Mouse (Mus musculus): ENCODE measurements around the gene Ophn1.
A peak's percentile ranks its signal among the peaks of the same experiment; 100 is the strongest.

The Ophn1 gene

GRCm38 (mm10) chrX:98803813-98804212, 87.0 kb downstream of the Ophn1 start:
- no peak for DNase-seq (ENCODE audit: low spot score in 2 of 2)

GRCm38 (mm10) chrX:98774247-98774950, 116.4 kb downstream of the Ophn1 start:
- DNase-seq (ENCODE audit: low spot score in 2 of 2): no peak

- DNase-seq (ENCODE audit: low spot score in 2 of 2): no peak
These were observed 135.7 kb downstream of the Ophn1 start for GRCm38 (mm10) chrX:98755089-98755488.

- DNase-seq (ENCODE audit: low spot score in 2 of 2): no peak
These were observed 139.5 kb downstream of the Ophn1 start for GRCm38 (mm10) chrX:98751279-98751817.

- no peak for DNase-seq (ENCODE audit: low spot score in 2 of 2)
These were observed 154.1 kb downstream of the Ophn1 start for GRCm38 (mm10) chrX:98736758-98737157.

GRCm38 (mm10) chrX:98722991-98723390, 167.8 kb downstream of the Ophn1 start:
- DNase-seq (ENCODE audit: low spot score in 2 of 2): no peak

- no peak for DNase-seq (ENCODE audit: low spot score in 2 of 2)
These were observed 183.1 kb downstream of the Ophn1 start for GRCm38 (mm10) chrX:98707766-98708165.

- peak; percentile 14 to 43 for DNase-seq (ENCODE audit: low spot score in 2 of 2)
These were observed 189.2 kb downstream of the Ophn1 start for GRCm38 (mm10) chrX:98701635-98702034.

- DNase-seq (ENCODE audit: low spot score in 2 of 2): no peak
These were observed 208.2 kb downstream of the Ophn1 start for GRCm38 (mm10) chrX:98682603-98683002.

GRCm38 (mm10) chrX:98681281-98681680, 209.5 kb downstream of the Ophn1 start:
- no peak for DNase-seq (ENCODE audit: low spot score in 2 of 2)

- no peak for DNase-seq (ENCODE audit: low spot score in 2 of 2)
These were observed 219.8 kb downstream of the Ophn1 start for GRCm38 (mm10) chrX:98670988-98671387.

- DNase-seq (ENCODE audit: low spot score in 2 of 2): no peak
These were observed 239.4 kb downstream of the Ophn1 start for GRCm38 (mm10) chrX:98651431-98651830.

- no peak for DNase-seq (ENCODE audit: low spot score in 2 of 2)
These were observed 262.0 kb downstream of the Ophn1 start for GRCm38 (mm10) chrX:98628666-98629404.

GRCm38 (mm10) chrX:98618865-98619264, 272.0 kb downstream of the Ophn1 start:
- DNase-seq (ENCODE audit: low spot score in 2 of 2): peak in 1 of 2 experiments; percentile 18

- DNase-seq (ENCODE audit: low spot score in 2 of 2): no peak
These were observed 273.4 kb downstream of the Ophn1 start for GRCm38 (mm10) chrX:98617426-98617825.

- no peak for DNase-seq (ENCODE audit: low spot score in 2 of 2)
These were observed 316.6 kb downstream of the Ophn1 start for GRCm38 (mm10) chrX:98574201-98574600.

- DNase-seq (ENCODE audit: low spot score in 2 of 2): no peak
These were observed 344.4 kb downstream of the Ophn1 start for GRCm38 (mm10) chrX:98546458-98546857.

- no peak for DNase-seq (ENCODE audit: low spot score in 2 of 2)
These were observed 375.5 kb downstream of the Ophn1 start for GRCm38 (mm10) chrX:98515329-98515728.

GRCm38 (mm10) chrX:98514359-98514904, 376.4 kb downstream of the Ophn1 start:
- no peak for DNase-seq (ENCODE audit: low spot score in 2 of 2)
